Mouse (Mus musculus) left cerebral cortex, postnatal 4 days (tissue): ENCODE measurements around the gene Pcsk7. TPM values are rescaled to one million over a fixed set of nuclear protein-coding genes. Genes with fewer than 3 reads are reported as not detected.

Experiments
- DNase-seq: peaks from one replicate; pipeline ENCODE4 v3.0.0-alpha.2; 2022
- intact Hi-C: fragments of 180-260 bp; cut with DNase I; formaldehyde crosslinking; loops from one replicate; pipeline ENCODE4 v1.15.1; 2025
- total RNA-seq, 2 experiments: library from RNA; stranded (reverse); gene quantifications; 2 replicates each; pipeline ENCODE4 v1.2.3; 2021

Pcsk7 gene
- 10 to 100 TPM; 31.0 to 32.1 TPM for total RNA-seq

- peak; percentile 92 for DNase-seq
- intact Hi-C loops, result no loop called here
Observed at GRCm38 (mm10) chr9:45906355-45907077, at the start of gene Pcsk7, which contains the start of gene Rnf214. Gene Pcsk7, plus strand, starts transcription at chr9:45906497. Gene Rnf214, minus strand, starts transcription at chr9:45906911.

- intact Hi-C loops, result no loop called here
- no peak for DNase-seq
Observed at GRCm38 (mm10) chr9:45859364-45859763, 46.9 kb upstream of the Pcsk7 start.

- intact Hi-C loops, result loop anchor here (10.0 kb wide), 1 partner anchor 1017 kb away; no protein-coding TSS in a partner anchor
- no peak for DNase-seq
Observed at GRCm38 (mm10) chr9:45861813-45862212, 44.5 kb upstream of the Pcsk7 start.

- DNase-seq, result no peak
- intact Hi-C loops, result loop anchor here (10.0 kb wide), 1 partner anchor 1024 kb away; no protein-coding TSS in a partner anchor
Observed at GRCm38 (mm10) chr9:45869181-45869580, 37.1 kb upstream of the Pcsk7 start.

GRCm38 (mm10) chr9:45870265-45870664, 36.0 kb upstream of the Pcsk7 start:
- intact Hi-C loops, result no loop called here
- no peak for DNase-seq

- intact Hi-C loops, result no loop called here
- peak; percentile 18 for DNase-seq
Observed at GRCm38 (mm10) chr9:45877928-45878327, 28.4 kb upstream of the Pcsk7 start.

GRCm38 (mm10) chr9:45893681-45894080, 12.6 kb upstream of the Pcsk7 start:
- no peak for DNase-seq
- intact Hi-C loops, result no loop called here

GRCm38 (mm10) chr9:45905196-45905595, 1.1 kb upstream of the Pcsk7 start:
- intact Hi-C loops, result no loop called here
- no peak for DNase-seq

- intact Hi-C loops, result no loop called here
- peak; percentile 43 for DNase-seq
Observed at GRCm38 (mm10) chr9:45905811-45906237, 473 bp upstream of the Pcsk7 start.

GRCm38 (mm10) chr9:45907078-45907428, 756 bp downstream of the Pcsk7 start:
- intact Hi-C loops, result no loop called here
- DNase-seq, result no peak

- no peak for DNase-seq
- intact Hi-C loops, result no loop called here
Observed at GRCm38 (mm10) chr9:45910995-45911394, 4.7 kb downstream of the Pcsk7 start.

GRCm38 (mm10) chr9:45911673-45912072, 5.4 kb downstream of the Pcsk7 start:
- intact Hi-C loops, result no loop called here

GRCm38 (mm10) chr9:45915659-45916058, 9.4 kb downstream of the Pcsk7 start:
- intact Hi-C loops, result no loop called here
- DNase-seq, result no peak

More at GRCm38 (mm10) chr9:45911673-45912072, 5.4 kb downstream of the Pcsk7 start:
- peak; percentile 49 for DNase-seq

- DNase-seq, result peak; percentile 91
- intact Hi-C loops, result no loop called here
Observed at GRCm38 (mm10) chr9:45917041-45917934, 11.0 kb downstream of the Pcsk7 start.

- DNase-seq, result no peak
- intact Hi-C loops, result no loop called here
Observed at GRCm38 (mm10) chr9:45919895-45920294, 13.6 kb downstream of the Pcsk7 start.

GRCm38 (mm10) chr9:45929285-45929684, 23.0 kb downstream of the Pcsk7 start:
- intact Hi-C loops, result no loop called here
- DNase-seq, result no peak

GRCm38 (mm10) chr9:45931958-45932357, 25.7 kb downstream of the Pcsk7 start:
- intact Hi-C loops, result no loop called here
- DNase-seq, result peak; percentile 23

- DNase-seq, result no peak
- intact Hi-C loops, result no loop called here
Observed at GRCm38 (mm10) chr9:45932571-45933415, 26.5 kb downstream of the Pcsk7 start.

GRCm38 (mm10) chr9:45935628-45936210, 29.4 kb downstream of the Pcsk7 start, which contains the start of gene Tagln:
Gene Tagln, minus strand, starts transcription at chr9:45936058.
- DNase-seq, result no peak
- intact Hi-C loops, result no loop called here

- intact Hi-C loops, result no loop called here
- DNase-seq, result peak; percentile 76
Observed at GRCm38 (mm10) chr9:45936883-45937282, 30.6 kb downstream of the Pcsk7 start.
